Mouse (Mus musculus) C2C12 (cell line): ENCODE data around the gene Capn10.

ENCODE experiments used
- CEBPB ChIP-seq: IDR thresholded peaks from one replicate; pipeline ENCODE4 v1.6.1; 2011; ENCODE audit warnings: low read depth, mild to moderate bottlenecking, control low read depth, moderate library complexity
- CTCF ChIP-seq: IDR thresholded peaks from one replicate; pipeline ENCODE4 v1.5.1; 2011; ENCODE audit not compliant: control insufficient read depth, insufficient read depth, insufficient read length
- FOSL1 ChIP-seq: IDR thresholded peaks from one replicate; pipeline ENCODE4 v1.8.0; 2011; ENCODE audit warnings: mild to moderate bottlenecking, low read length; ENCODE audit not compliant: poor library complexity, insufficient read depth, severe bottlenecking
- USF1 ChIP-seq: IDR thresholded peaks from one replicate; pipeline ENCODE4 v1.6.1; 2011; ENCODE audit warnings: low read depth, mild to moderate bottlenecking, control low read depth, moderate library complexity

- TF ChIP-seq USF1 (no peak), FOSL1 (no peak), CTCF (no peak), CEBPB (no peak)
These were observed 12.7 kb upstream of the Capn10 start for GRCm38 (mm10) chr1:92921496-92921895.
